Mouse (Mus musculus) embryonic fibroblast, embryonic 13.5 days (primary cell): ENCODE measurements around the gene 3110082I17Rik.

Experiments used
- CTCF ChIP-seq: IDR thresholded peaks from 2 replicates; pipeline ENCODE4 v1.5.1; 2011; ENCODE audit warnings: mild to moderate bottlenecking, control low read depth, low read length, moderate library complexity, borderline replicate concordance; ENCODE audit not compliant: insufficient read depth
- POLR2A ChIP-seq: IDR thresholded peaks from 2 replicates; pipeline ENCODE4 v1.6.1; 2011; ENCODE audit warnings: low read depth, mild to moderate bottlenecking, control low read depth, low read length, moderate library complexity

- TF ChIP-seq POLR2A (no peak), CTCF (no peak)
Observed at GRCm38 (mm10) chr5:139326111-139326696, 134.1 kb downstream of the 3110082I17Rik start.
